Mouse (Mus musculus): Measurements from ENCODE around the gene Nop16.

The Nop16 gene

GRCm38 (mm10) chr13:54589996-54590951 is at the start of gene Nop16, which contains the start of gene Higd2a:
TSS of gene Nop16 (minus strand) at chr13:54590090.
TSS of gene Higd2a (plus strand) at chr13:54590207.
- DNase-seq: peak; percentile 100

DNA sequence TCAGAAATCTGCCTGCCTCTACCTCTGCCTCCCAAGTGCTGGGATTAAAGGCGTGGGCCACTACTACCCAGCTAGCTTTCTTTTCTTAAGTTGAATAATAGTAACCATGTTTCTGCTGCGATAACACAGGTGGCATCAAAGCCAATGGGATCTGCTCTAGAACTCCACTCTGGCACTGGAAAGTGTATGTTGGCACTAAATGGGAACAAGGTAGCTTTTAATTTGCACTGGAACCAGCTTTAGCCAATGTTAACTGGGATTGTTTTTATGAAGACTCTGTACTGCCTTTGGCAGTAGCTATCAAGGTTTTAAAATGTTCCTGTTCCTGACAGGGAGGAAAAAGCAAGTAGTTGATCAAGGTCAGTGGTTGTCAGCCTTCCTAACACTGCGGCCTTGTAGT is 45.1 kb upstream of the Nop16 start:
- DNase-seq: no peak

DNA sequence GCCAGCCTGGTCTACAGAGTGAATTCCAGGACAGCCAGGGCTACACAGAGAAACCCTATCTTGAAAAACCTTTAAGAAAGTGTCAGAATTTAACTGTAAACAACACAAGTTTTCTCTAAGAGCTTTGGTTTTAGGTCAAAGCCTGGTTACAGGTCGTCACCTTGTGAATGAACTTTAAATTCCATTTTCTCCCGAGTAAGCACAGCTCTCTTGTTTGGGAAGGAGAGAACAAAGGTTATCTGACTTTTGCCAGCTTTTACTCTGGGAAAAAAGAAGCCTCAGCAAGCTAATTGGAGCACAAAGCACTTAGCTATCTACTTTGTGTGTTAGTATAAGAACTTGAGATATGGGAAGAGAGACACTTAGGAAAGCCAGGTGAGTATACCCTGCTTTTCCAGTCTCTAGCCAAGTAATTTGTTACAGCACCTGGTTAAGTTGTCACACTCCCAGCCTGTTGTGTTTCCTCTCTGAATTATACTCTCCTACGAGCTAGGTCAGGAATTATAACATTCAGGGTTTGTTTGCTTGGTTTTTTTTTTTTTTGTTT is 42.9 kb upstream of the Nop16 start:
- peak; percentile 47 for DNase-seq

- DNase-seq: peak; percentile 88
Observed at GRCm38 (mm10) chr13:54629128-54629527, 39.2 kb upstream of the Nop16 start.

GRCm38 (mm10) chr13:54621960-54622521 is 32.2 kb upstream of the Nop16 start:
- peak; percentile 15 for DNase-seq

GRCm38 (mm10) chr13:54621155-54621932 is 31.5 kb upstream of the Nop16 start, which contains the start of gene Faf2:
TSS of gene Faf2 (plus strand) at chr13:54621784.
- peak; percentile 99 for DNase-seq

DNA sequence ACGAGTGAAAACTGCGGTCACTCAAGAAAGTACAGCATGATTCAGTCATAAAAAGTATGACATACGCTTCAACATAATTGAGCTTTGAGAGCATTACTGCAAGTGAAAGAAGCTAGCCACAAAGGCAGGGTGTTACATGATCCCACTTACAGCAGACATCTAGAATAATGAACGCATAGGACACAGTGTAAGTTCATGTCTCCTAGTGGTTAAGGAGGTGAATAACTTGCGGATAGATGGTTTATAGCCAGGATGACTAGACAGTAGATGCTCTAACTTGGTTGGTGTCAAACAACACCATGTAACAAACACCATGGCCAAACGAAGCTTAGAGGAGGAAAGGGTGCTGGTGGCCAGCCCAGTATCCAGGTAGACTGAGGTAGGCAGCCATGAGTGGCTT is 27.1 kb upstream of the Nop16 start:
- DNase-seq: no peak

- no peak for DNase-seq
Observed at GRCm38 (mm10) chr13:54616307-54616706, 26.4 kb upstream of the Nop16 start.

GRCm38 (mm10) chr13:54613141-54613540 is 23.3 kb upstream of the Nop16 start:
- peak; percentile 22 for DNase-seq

- DNase-seq: peak; percentile 93
Observed at GRCm38 (mm10) chr13:54610972-54611754, 21.3 kb upstream of the Nop16 start, which contains the start of gene Cltb. TSS of gene Cltb (minus strand) at chr13:54611344.

GRCm38 (mm10) chr13:54610613-54610971 is 20.7 kb upstream of the Nop16 start:
- peak; percentile 32 for DNase-seq

GRCm38 (mm10) chr13:54609301-54609700 is 19.4 kb upstream of the Nop16 start:
- DNase-seq: no peak

DNA sequence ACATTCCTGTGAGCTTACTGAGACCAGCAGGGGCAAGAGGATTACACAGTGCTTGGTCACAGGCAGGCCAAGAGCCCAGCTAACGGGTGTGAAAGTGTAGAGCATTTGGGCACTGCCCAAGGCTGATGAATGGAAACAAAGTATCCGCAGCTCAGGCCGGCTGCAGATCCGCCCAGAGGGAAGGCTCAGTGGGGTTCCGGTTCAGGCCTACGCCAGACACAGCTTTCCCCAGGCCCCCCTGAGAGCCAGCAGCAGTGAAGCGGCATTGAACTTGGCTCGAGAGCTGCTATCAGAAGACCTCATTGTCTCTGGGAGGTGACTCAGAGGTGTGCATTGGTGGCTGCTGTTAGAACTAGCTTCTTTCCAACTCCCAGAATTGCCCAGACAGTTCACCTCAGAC is 18.8 kb upstream of the Nop16 start:
- peak; percentile 39 for DNase-seq

- DNase-seq: no peak
Observed at GRCm38 (mm10) chr13:54608002-54608401, 18.1 kb upstream of the Nop16 start.

DNA sequence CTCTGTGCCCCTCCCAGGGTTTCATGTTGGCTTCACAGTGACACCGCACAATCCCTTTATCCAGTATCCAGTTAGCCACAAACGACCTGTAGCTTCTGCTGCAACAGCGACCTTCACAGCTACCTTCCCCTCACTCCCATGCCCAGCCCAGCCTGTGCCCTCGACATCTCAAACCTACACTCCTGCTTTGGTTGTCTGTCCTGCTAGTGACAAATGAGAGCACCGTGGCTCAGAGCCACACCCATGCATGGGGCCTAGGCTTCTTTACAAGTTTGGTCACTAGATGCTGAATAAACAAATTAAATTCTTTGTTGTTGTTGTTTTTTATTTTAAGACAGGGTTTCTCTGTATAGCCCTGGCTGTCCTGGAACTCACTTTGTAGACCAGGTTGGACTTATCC is 17.3 kb upstream of the Nop16 start:
- DNase-seq: no peak

- DNase-seq: peak; percentile 54
Observed at GRCm38 (mm10) chr13:54605426-54605825, 15.5 kb upstream of the Nop16 start.

DNA sequence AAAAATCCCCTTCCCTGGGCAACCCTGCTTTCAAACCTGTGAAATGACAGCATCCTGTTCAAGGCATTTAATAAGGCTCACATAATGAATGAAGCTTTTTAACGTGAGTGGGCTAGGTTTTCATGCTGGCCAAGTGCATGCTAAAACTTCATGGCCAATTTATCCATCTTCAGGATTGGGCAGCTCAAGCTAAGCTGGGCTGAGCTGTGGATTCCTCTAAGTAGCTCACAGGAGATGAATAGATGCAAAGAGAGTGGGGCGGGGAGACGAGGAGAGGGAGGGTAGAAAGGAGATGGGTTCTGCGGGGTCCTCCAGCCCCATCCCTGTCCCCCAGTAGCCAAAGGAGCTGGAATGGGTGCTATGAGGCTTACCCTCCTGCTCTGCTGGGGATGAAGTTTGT is 14.3 kb upstream of the Nop16 start:
- DNase-seq: no peak

GRCm38 (mm10) chr13:54603501-54603900 is 13.6 kb upstream of the Nop16 start:
- no peak for DNase-seq

- no peak for DNase-seq
Observed at GRCm38 (mm10) chr13:54602639-54603111, 12.8 kb upstream of the Nop16 start.

DNA sequence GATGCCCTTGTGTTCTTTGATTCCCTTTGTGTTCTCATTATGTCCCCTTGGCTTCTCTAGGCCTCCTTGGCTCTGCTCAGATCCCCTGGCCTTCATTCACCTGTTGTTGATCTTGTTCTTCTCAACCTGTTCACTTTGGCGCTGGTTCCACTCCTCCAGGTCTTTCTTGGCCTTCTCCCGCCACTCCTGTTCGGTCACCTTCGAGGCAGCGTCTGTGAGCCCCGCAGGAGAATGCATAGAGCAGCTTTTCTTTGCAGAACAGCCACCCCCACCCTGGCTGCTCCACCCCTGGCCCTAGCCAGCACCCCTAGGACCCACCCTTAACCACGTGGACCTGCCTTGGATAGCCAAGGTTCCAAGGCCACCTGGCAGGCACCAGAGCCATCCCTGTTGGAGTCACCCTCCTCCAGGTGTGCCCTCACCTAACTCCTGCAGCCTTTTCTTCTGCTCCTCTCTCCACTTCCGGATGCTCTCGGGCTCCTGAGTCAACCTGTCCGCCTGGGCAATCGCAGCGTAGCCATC is 8.8 kb upstream of the Nop16 start:
- DNase-seq: no peak

DNA sequence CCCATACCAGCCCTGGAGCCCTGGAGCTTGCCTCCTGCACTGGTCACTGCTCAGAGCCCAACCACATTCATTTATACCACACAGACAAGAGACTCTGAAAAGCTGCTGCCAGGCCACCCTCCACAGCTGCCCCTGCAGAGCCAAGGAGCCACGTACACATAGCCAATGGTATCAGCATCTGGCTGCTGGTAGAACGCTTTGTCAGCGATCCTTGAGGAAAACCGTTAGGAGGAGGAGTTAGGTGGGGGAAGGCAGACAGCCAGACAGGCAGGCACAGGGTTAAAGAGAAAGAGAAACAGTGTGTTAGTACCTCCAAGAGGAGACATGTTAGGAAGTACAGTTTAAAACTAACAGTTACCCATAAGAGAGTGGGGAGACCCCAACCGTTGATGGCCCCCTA is 7.0 kb upstream of the Nop16 start:
- DNase-seq: no peak
